Mouse (Mus musculus): ENCODE data around the gene Net1.

DNA sequence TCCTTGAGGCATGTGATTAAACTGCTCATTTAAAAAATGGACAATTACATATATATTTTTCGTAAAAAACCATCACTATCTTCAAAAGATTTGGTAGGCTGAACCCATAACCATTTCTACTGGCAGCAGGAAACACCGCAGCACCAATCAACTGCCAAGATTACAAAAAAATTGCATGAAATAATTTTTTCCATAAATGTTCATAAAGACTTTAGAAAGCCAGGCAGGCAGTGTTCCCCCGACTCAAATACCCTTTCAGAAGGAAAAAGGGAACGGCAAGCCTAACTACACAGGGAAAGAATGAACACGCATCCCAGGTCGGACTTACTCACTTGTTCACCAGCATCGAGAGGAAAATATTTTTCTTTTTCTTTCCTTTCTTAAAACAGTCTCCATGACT is 25.4 kb downstream of the Net1 start:
- no peak for TF ChIP-seq CTCF (IDR thresholded peaks at IDR 0.05; ENCODE audit: low read depth)
- TF ChIP-seq EP300 (IDR thresholded peaks at IDR 0.05; ENCODE audit: low read depth), result no peak

Measured in liver, postnatal 0 days (tissue).